Mouse (Mus musculus) small intestine, adult 2 months (tissue): Measurements from ENCODE around the gene Tctn1. TPM values are rescaled to one million over a fixed set of nuclear protein-coding genes. Genes with fewer than 3 reads are reported as not detected.

Experiments used
- H3K27ac ChIP-seq: fragments of 200-500 bp; 2 replicates; pipeline ENCODE4 v1.5.1; 2012; ENCODE audit warnings: low read depth, low read length, control low read depth, inconsistent platforms; ENCODE audit not compliant: insufficient read depth
- H3K27me3 ChIP-seq: fragments of 200-500 bp; 2 replicates; pipeline ENCODE4 v1.6.1; 2012; ENCODE audit warnings: mild to moderate bottlenecking, moderate library complexity, low read length, inconsistent platforms; ENCODE audit not compliant: control insufficient read depth, insufficient read depth
- H3K36me3 ChIP-seq: fragments of 200-500 bp; 2 replicates; pipeline ENCODE4 v1.6.1; 2012; ENCODE audit warnings: mild to moderate bottlenecking, low read length, control low read depth, inconsistent platforms; ENCODE audit not compliant: control insufficient read depth, insufficient read depth
- H3K4me1 ChIP-seq: fragments of 200-500 bp; 2 replicates; pipeline ENCODE4 v1.6.1; 2012; ENCODE audit warnings: low read length, inconsistent platforms, mixed read lengths; ENCODE audit not compliant: control insufficient read depth, insufficient read depth, insufficient read length
- H3K4me3 ChIP-seq: fragments of 200-500 bp; 2 replicates; pipeline ENCODE4 v1.5.1; 2012; ENCODE audit warnings: low read depth, mild to moderate bottlenecking, control low read depth, inconsistent platforms, low read length, moderate library complexity
- CTCF ChIP-seq: fragments of 200-500 bp; IDR thresholded peaks from 2 replicates; pipeline ENCODE4 v1.5.1; 2012; ENCODE audit warnings: low read depth, mild to moderate bottlenecking, control low read depth, inconsistent platforms, low read length, moderate library complexity, mixed read lengths; ENCODE audit not compliant: insufficient replicate concordance, insufficient read length; ENCODE audit errors: extremely low read depth
- POLR2A ChIP-seq: fragments of 200-500 bp; IDR thresholded peaks from 2 replicates; pipeline ENCODE4 v1.6.1; 2012; ENCODE audit warnings: low read depth, mild to moderate bottlenecking, control low read depth, inconsistent platforms, low read length, moderate library complexity
- WGBS: fragments of 180-500 bp; shearing (Covaris S2); methylation state at CpG from one replicate; pipeline ENCODE4 v1.1.7; 2018; 5-methylcytosine and 5-hydroxymethylcytosine counted together
- polyA plus RNA-seq: library from polyadenylated mRNA; depleted of rRNA; stranded (reverse); fragments of >200 nt; gene quantifications from 2 replicates; pipeline ENCODE4 v1.2.3, GENCODE M21; 2012

The Tctn1 gene
- polyA plus RNA-seq, 1 experiment: 12.5 TPM

- peak overlapping the region; percentile 41 for H3K27ac ChIP-seq
- 0 out of 2 replicates have a peak overlapping the region, but pooled peaks have one; percentile 21 for H3K4me3 ChIP-seq
- no peak for TF ChIP-seq CTCF
- TF ChIP-seq POLR2A: no peak
- WGBS: 94% methylated on average over 4 of the region's 4 CpGs
- peaks cover 8% of the 10 kb centered on the region for H3K4me1 ChIP-seq
- H3K36me3 ChIP-seq: no peaks in the 10 kb centered on the region
- H3K27me3 ChIP-seq: no peaks in the 10 kb centered on the region
Measured at GRCm38 (mm10) chr5:122230816-122231215, 33.4 kb downstream of the Tctn1 start.

- no peak for TF ChIP-seq CTCF
- no peak for TF ChIP-seq POLR2A
- H3K36me3 ChIP-seq: no peaks in the 10 kb centered on the region
- peaks cover 6% of the 10 kb centered on the region; the same call in 1 of the 2 replicates for H3K4me1 ChIP-seq
- no peak overlapping the region for H3K4me3 ChIP-seq
- no peak overlapping the region for H3K27ac ChIP-seq
- H3K27me3 ChIP-seq: no peaks in the 10 kb centered on the region
- 57% methylated on average over 4 of the region's 4 CpGs for WGBS
Measured at GRCm38 (mm10) chr5:122228772-122229171, 35.5 kb downstream of the Tctn1 start.

GRCm38 (mm10) chr5:122228271-122228765 lies 35.9 kb downstream of the Tctn1 start:
- Histone ChIP-seq H3K4me1 (peaks cover 5% of the 10 kb centered on the region; the same call in 1 of the 2 replicates), H3K4me3 (no peak overlapping the region), H3K27me3 (no peaks in the 10 kb centered on the region), H3K36me3 (no peaks in the 10 kb centered on the region), H3K27ac (no peak overlapping the region)
- 67% methylated on average over 3 of the region's 3 CpGs for WGBS
- TF ChIP-seq POLR2A: no peak
- TF ChIP-seq CTCF: no peak

- TF ChIP-seq CTCF (no peak), POLR2A (no peak)
- H3K27ac ChIP-seq: no peak overlapping the region
- 89% methylated on average over 2 of the region's 2 CpGs for WGBS
- H3K27me3 ChIP-seq: no peaks in the 10 kb centered on the region
- no peaks in the 10 kb centered on the region for H3K36me3 ChIP-seq
- no peaks in the 10 kb centered on the region; the same call in 1 of the 2 replicates for H3K4me1 ChIP-seq
- no peak overlapping the region for H3K4me3 ChIP-seq
Measured at GRCm38 (mm10) chr5:122224291-122224690, 40.0 kb downstream of the Tctn1 start.

GRCm38 (mm10) chr5:122221085-122221484 lies 43.2 kb downstream of the Tctn1 start:
- WGBS: 88% methylated on average over 4 of the region's 4 CpGs
- Histone ChIP-seq H3K27me3 (no peaks in the 10 kb centered on the region), H3K36me3 (no peaks in the 10 kb centered on the region), H3K4me1 (no peaks in the 10 kb centered on the region; the same call in none of the 2 replicates), H3K4me3 (no peak overlapping the region), H3K27ac (0 out of 2 replicates have a peak overlapping the region, but pooled peaks have one; percentile 13)
- TF ChIP-seq CTCF (no peak), POLR2A (no peak)

- Histone ChIP-seq H3K4me1 (no peaks in the 10 kb centered on the region; the same call in none of the 2 replicates), H3K4me3 (no peak overlapping the region), H3K27me3 (no peaks in the 10 kb centered on the region), H3K27ac (peak overlapping the region; percentile 41), H3K36me3 (no peaks in the 10 kb centered on the region)
- TF ChIP-seq CTCF (no peak), POLR2A (no peak)
- WGBS: 49% methylated on average over 18 of the region's 18 CpGs
Measured at GRCm38 (mm10) chr5:122219655-122220629, 44.3 kb downstream of the Tctn1 start.

GRCm38 (mm10) chr5:122218928-122219327 lies 45.3 kb downstream of the Tctn1 start:
- Histone ChIP-seq H3K36me3 (no peaks in the 10 kb centered on the region), H3K27me3 (no peaks in the 10 kb centered on the region), H3K4me1 (no peaks in the 10 kb centered on the region; the same call in none of the 2 replicates), H3K4me3 (no peak overlapping the region), H3K27ac (peak overlapping the region; percentile 33)
- TF ChIP-seq POLR2A (no peak), CTCF (no peak)
- 78% methylated on average over 7 of the region's 7 CpGs for WGBS
